Mouse (Mus musculus): ENCODE data around the gene Dpp8. TPM values are rescaled to one million over a fixed set of nuclear protein-coding genes. Genes with fewer than 3 reads are reported as not detected.
"Not testable (repeated sequence)": the region's sequence is repeated elsewhere in the genome, so short reads cannot be mapped to it uniquely, and the experiment has no call there.

The Dpp8 gene
- polyA plus RNA-seq, 1 experiment from 2014 or later, result 37.3 TPM

DNA sequence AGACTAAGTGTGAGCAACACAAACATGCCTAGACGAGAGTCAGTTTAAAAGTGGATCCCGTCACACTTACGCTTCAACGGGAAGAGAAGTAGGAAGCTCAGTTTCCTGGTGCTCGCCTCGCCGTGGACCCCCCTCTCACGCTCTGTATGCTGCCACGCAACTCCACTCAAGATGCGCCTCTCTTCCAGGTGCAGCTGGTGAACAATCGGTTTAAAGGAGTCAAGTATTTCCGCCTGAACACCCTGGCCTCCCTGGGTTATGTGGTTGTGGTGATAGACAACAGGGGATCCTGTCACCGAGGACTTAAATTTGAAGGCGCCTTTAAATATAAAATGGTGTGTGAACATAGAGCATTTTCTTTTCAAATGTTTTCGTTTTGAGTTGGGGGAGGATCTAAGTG lies 42.0 kb downstream of the Dpp8 start:
- H3K4me3 ChIP-seq (replicated peaks), result no peak overlapping the region
- H3K9me3 ChIP-seq (replicated peaks), result no peaks in the 10 kb centered on the region
- H3K4me1 ChIP-seq, result no peaks in the 10 kb centered on the region
- WGBS, result 87% methylated on average over 15 of the region's 15 CpGs
- no peak for ATAC-seq (replicated peaks; ENCODE audit: low FRiP score)
- peaks cover 92% of the 10 kb centered on the region for H3K36me3 ChIP-seq
- no peak overlapping the region for H3K4me2 ChIP-seq
- H3K27me3 ChIP-seq, result no peaks in the 10 kb centered on the region
- H3K9ac ChIP-seq, result no peak overlapping the region
- H3K27ac ChIP-seq, result no peak overlapping the region

DNA sequence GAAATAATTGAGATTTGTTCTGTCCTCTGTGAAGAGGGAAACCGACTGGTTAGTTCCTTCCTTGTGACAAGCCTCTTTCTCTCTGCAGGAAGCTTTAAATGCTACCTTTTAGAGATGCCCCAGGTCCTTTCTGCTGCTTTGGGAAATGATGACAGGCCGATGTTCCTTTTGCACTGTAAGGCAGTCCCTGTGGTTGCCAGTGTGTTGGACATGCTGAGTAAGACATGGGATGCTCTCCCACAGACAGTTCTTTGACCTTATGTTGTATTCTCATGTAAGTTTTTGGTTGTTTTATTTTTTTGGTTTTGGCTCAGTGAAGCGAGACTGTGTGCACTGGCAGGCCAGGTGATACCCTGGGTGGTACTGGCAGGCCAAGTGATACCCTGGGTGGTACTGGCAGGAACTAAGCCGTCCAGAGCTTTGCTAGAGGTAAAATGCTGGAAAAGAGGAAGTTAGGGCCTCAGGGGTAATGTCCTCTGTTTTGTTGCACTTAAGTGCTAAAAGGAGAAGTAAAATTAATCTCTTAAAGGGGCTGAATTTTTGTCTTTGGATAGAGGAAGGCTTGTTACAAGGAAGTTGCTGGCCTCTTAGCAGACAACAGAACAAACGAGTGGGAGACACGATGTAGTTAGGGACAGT lies 42.8 kb downstream of the Dpp8 start:
- H3K4me2 ChIP-seq, result no peak overlapping the region
- no peak overlapping the region for H3K4me3 ChIP-seq (replicated peaks)
- no peak for ATAC-seq (replicated peaks; ENCODE audit: low FRiP score)
- H3K4me1 ChIP-seq, result no peaks in the 10 kb centered on the region
- H3K9ac ChIP-seq, result no peak overlapping the region
- no peak overlapping the region for H3K27ac ChIP-seq
- H3K9me3 ChIP-seq (replicated peaks), result no peaks in the 10 kb centered on the region
- no peaks in the 10 kb centered on the region for H3K27me3 ChIP-seq
- H3K36me3 ChIP-seq, result peaks cover 93% of the 10 kb centered on the region
- 82% methylated on average over 6 of the region's 6 CpGs for WGBS

DNA sequence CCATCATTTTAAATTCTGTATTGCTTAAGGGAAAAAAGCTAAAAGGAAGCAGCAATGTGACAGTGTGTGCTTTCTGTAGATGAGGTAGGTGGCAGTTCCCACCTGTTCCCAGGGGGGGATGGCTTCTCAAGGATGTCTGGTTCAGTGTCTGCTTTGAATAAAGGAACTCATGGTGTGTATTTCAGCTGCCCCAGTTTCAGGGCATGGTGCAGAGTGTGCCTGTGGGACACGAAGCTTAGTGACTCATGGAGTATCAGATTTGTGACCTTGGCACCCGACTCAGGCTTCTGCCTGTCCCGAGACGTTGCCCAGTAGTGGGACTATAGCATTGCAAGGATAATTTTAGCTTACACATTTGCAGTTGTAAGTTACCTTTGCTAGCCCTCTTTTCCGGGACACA lies 45.3 kb downstream of the Dpp8 start:
- 73% methylated on average over 5 of the region's 5 CpGs for WGBS
- no peaks in the 10 kb centered on the region for H3K9me3 ChIP-seq (replicated peaks)
- no peaks in the 10 kb centered on the region for H3K27me3 ChIP-seq
- H3K4me1 ChIP-seq, result no peaks in the 10 kb centered on the region
- no peak overlapping the region for H3K4me3 ChIP-seq (replicated peaks)
- no peak overlapping the region for H3K9ac ChIP-seq
- H3K36me3 ChIP-seq, result peaks cover 95% of the 10 kb centered on the region
- H3K27ac ChIP-seq, result no peak overlapping the region
- no peak for ATAC-seq (replicated peaks; ENCODE audit: low FRiP score)
- H3K4me2 ChIP-seq, result no peak overlapping the region

GRCm38 (mm10) chr9:65080141-65080540 lies 47.9 kb downstream of the Dpp8 start:
- not testable (repeated sequence) for ATAC-seq (replicated peaks; ENCODE audit: low FRiP score); H3K4me3 ChIP-seq (replicated peaks); H3K27me3 ChIP-seq; H3K9me3 ChIP-seq (replicated peaks); H3K27ac ChIP-seq; H3K9ac ChIP-seq; H3K4me2 ChIP-seq; H3K4me1 ChIP-seq
- H3K36me3 ChIP-seq, result peaks cover 92% of the 10 kb centered on the region
- 89% methylated on average over 2 of the region's 2 CpGs for WGBS

GRCm38 (mm10) chr9:65083075-65083765 lies 51.0 kb downstream of the Dpp8 start:
- H3K36me3 ChIP-seq, result peaks cover 65% of the 10 kb centered on the region

GRCm38 (mm10) chr9:65084198-65084807 lies 52.1 kb downstream of the Dpp8 start:
- 0 out of 2 replicates have a peak, but pooled peaks have one; percentile 25 for ATAC-seq (replicated peaks; ENCODE audit: low FRiP score)
- Histone ChIP-seq H3K4me1 (peaks cover 6% of the 10 kb centered on the region; the same call in 1 of the 2 replicates), H3K9ac (no peak overlapping the region), H3K9me3 (replicated peaks) (no peaks in the 10 kb centered on the region), H3K4me3 (replicated peaks) (no peak overlapping the region), H3K4me2 (no peak overlapping the region), H3K27me3 (no peaks in the 10 kb centered on the region), H3K36me3 (peaks cover 55% of the 10 kb centered on the region), H3K27ac (no peak overlapping the region)
- WGBS, result 34% methylated on average over 7 of the region's 7 CpGs

More at GRCm38 (mm10) chr9:65083075-65083765, 51.0 kb downstream of the Dpp8 start:
- no peak overlapping the region for H3K4me2 ChIP-seq
- ATAC-seq (replicated peaks; ENCODE audit: low FRiP score), result no peak
- H3K27ac ChIP-seq, result no peak overlapping the region
- H3K9me3 ChIP-seq (replicated peaks), result no peaks in the 10 kb centered on the region
- H3K4me3 ChIP-seq (replicated peaks), result no peak overlapping the region
- H3K4me1 ChIP-seq, result peaks cover 6% of the 10 kb centered on the region; the same call in 1 of the 2 replicates
- no peak overlapping the region for H3K9ac ChIP-seq
- WGBS, result 92% methylated on average over 18 of the region's 18 CpGs
- H3K27me3 ChIP-seq, result no peaks in the 10 kb centered on the region

- 93% methylated on average over 1 of the region's 1 CpGs for WGBS
- H3K4me2 ChIP-seq, result no peak overlapping the region
- no peak for ATAC-seq (replicated peaks; ENCODE audit: low FRiP score)
- no peak overlapping the region for H3K27ac ChIP-seq
- H3K27me3 ChIP-seq, result no peaks in the 10 kb centered on the region
- peaks cover 45% of the 10 kb centered on the region for H3K36me3 ChIP-seq
- no peak overlapping the region for H3K4me3 ChIP-seq (replicated peaks)
- H3K9ac ChIP-seq, result no peak overlapping the region
- no peaks in the 10 kb centered on the region for H3K9me3 ChIP-seq (replicated peaks)
- H3K4me1 ChIP-seq, result peaks cover 6% of the 10 kb centered on the region; the same call in 1 of the 2 replicates
Measured at GRCm38 (mm10) chr9:65085270-65085669, 53.1 kb downstream of the Dpp8 start.

DNA sequence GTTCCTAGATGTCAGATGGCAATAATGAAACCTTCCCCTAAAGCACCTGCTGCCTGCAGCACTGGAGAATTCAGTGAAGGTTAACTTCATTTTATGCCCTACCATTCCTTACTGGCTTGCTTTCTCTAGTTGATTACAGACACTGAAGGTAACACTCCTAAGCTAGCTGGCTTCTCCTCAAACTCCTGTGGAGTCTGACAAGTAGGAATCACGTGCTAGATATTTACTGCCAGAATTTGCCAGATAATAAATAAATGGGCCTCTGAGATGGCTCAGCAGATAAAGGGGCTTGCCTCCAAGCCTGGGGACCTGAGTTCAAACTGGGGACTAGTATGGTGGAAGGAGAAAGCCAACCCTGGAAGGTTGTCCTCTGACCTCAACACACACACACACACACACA lies 54.6 kb downstream of the Dpp8 start:
- Histone ChIP-seq H3K4me3 (replicated peaks) (no peak overlapping the region), H3K4me1 (peaks cover 6% of the 10 kb centered on the region; the same call in 1 of the 2 replicates), H3K9ac (no peak overlapping the region), H3K27me3 (no peaks in the 10 kb centered on the region), H3K27ac (no peak overlapping the region), H3K4me2 (no peak overlapping the region), H3K36me3 (peaks cover 31% of the 10 kb centered on the region), H3K9me3 (replicated peaks) (no peaks in the 10 kb centered on the region)
- no peak for ATAC-seq (replicated peaks; ENCODE audit: low FRiP score)
- 28% methylated on average over 1 of the region's 1 CpGs for WGBS

DNA sequence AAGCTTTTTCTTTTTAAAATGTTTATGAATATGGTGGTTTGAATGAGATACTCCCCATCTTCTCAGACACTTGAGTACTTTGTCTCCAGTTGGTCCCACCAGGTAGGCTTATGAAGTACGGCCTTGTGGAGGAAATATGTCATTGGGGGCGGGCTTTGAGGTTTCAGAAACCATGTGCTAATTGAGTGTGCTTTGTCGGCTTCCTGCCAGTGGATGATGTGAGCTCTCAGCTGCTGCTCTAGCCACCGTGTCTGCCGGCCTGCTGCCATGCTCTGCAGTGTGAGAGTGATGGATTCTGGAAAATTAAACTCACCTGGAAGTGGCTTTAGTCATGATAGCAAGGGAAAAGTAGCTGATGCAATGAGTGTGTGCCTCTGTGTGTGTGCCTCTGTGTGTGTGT lies 55.3 kb downstream of the Dpp8 start:
- no peak for ATAC-seq (replicated peaks; ENCODE audit: low FRiP score)

DNA sequence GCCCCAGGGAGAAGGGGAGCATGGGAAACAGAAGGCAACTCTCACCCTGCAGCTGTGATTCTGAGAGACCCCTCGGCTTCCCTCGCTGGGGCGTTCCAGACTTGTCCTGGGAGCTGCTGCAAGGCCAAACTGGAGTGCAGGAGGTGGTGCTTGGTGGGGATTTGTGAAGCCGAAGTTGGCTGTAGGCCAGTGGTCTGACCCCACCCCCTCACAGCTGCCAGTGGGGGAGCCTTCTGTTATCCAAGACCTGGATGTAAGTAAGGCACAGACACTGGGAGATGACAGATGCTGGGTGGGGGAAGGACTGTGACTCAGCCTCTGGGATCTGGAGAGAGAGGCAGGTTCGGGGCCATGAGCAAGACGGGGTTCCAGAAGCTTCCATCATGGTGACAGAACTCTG lies 62.0 kb downstream of the Dpp8 start:
- Histone ChIP-seq H3K27ac (no peak overlapping the region), H3K4me3 (replicated peaks) (no peak overlapping the region), H3K4me1 (peaks cover 7% of the 10 kb centered on the region), H3K27me3 (no peaks in the 10 kb centered on the region), H3K36me3 (no peaks in the 10 kb centered on the region), H3K9ac (no peak overlapping the region), H3K4me2 (0 out of 2 replicates have a peak overlapping the region, but pooled peaks have one; percentile 4), H3K9me3 (replicated peaks) (no peaks in the 10 kb centered on the region)
- WGBS, result 48% methylated on average over 6 of the region's 6 CpGs
- peak; percentile 60; the same call in 1 of the 2 replicates for ATAC-seq (replicated peaks; ENCODE audit: low FRiP score)

More for the DNA sequence above, 55.3 kb downstream of the Dpp8 start:
- Histone ChIP-seq H3K4me1 (peaks cover 6% of the 10 kb centered on the region; the same call in 1 of the 2 replicates), H3K4me3 (replicated peaks) (no peak overlapping the region), H3K9ac (no peak overlapping the region), H3K36me3 (peaks cover 24% of the 10 kb centered on the region), H3K27ac (no peak overlapping the region), H3K27me3 (no peaks in the 10 kb centered on the region), H3K4me2 (no peak overlapping the region), H3K9me3 (replicated peaks) (no peaks in the 10 kb centered on the region)
- 47% methylated on average over 5 of the region's 5 CpGs for WGBS

DNA sequence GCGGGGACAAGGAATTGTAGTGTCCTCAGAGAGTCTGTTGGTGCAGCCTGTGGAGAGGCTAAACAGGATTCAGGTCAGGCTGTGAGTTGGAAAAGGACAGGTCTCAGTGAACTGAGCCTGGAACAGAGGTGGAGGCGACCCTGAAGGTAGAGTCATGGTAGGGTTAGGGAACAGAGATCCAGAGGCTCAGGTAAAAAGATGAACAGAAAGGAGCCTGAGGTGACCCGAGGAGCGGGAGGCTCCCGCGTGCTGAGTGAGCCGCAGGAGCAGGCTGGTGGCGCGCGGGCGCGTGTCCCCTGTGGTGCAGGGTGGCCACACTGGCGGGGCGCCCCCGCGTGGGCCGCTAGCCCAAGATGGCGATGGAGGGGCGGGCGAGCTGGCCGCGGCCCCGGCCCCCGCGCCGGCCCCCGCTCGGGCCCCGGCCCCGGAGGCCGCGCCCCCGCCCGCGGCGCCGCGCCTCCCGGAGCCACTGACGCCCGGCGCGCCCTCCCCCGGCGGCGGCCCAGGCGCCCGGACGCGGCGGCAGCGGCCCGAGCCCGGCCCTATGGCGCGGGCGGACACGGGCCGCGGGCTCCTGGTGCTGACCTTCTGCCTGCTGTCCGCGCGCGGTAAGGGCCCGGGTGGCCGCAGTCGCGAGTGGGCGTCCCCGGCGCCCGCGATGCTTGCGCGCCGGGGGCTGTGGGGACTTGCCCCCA lies 68.9 kb downstream of the Dpp8 start, which contains the start of gene Igdcc4:
Gene Igdcc4, plus strand, starts transcription at position 496 of the 695 bp plus-strand sequence.
- peaks cover 12% of the 10 kb centered on the region; the same call in 1 of the 2 replicates for H3K27me3 ChIP-seq
- H3K4me3 ChIP-seq (replicated peaks), result peak within 1 kb of the TSS; percentile 81
- ATAC-seq (replicated peaks; ENCODE audit: low FRiP score), result 0 out of 2 replicates have a peak, but pooled peaks have one; percentile 27
- H3K36me3 ChIP-seq, result no peaks in the 10 kb centered on the region
- peak within 1 kb of the TSS; percentile 76 for H3K27ac ChIP-seq
- peaks cover 4% of the 10 kb centered on the region for H3K9me3 ChIP-seq (replicated peaks)
- peak within 1 kb of the TSS; percentile 100 for H3K4me2 ChIP-seq
- H3K4me1 ChIP-seq, result peaks cover 27% of the 10 kb centered on the region
- WGBS, result 2% methylated on average over 46 of the region's 76 CpGs
- H3K9ac ChIP-seq, result peak within 1 kb of the TSS; percentile 76
